Mouse (Mus musculus): ENCODE measurements around the gene Isl2.

GRCm38 (mm10) chr9:55511521-55511993, 26.9 kb upstream of the Isl2 start:
- no peak for TF ChIP-seq CTCF (IDR thresholded peaks at IDR 0.05; ENCODE audit: low read depth, low read length)
- no peak for TF ChIP-seq EP300 (IDR thresholded peaks at IDR 0.05; ENCODE audit: insufficient read depth, low read depth, low read length)
- TF ChIP-seq POLR2A (IDR thresholded peaks at IDR 0.05; ENCODE audit: insufficient read depth, low read length): no peak
